ENCODE assay signal across 8 mouse cellular contexts in the genomic region with DNA sequence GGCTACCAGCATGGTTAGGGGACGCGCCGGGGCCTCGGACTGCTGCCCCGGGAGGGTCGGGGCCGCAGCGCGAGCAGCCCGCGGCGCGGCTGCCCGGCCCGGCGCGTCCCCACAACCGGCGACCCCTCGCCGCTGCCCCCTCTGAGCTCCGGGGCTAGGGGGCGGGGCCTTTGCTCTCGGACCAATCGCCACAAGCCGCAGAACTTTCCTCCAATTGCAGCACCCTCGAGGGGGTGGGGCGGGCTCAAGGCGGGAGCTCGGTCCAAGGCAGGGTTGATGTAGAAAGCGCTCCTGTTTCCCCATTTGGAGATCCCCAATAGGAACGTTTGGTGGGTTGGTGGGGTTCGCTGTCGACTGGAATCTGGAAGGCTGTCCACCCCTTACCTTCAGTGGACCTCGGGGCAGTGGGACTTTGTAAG. TPM values are rescaled to one million over a fixed set of nuclear protein-coding genes. Genes with fewer than 3 reads are reported as not detected.
DNase-seq lines count a peak whose midpoint lies in the region; TF ChIP-seq lines count a peak whose summit lies in the region.

TSS of gene Metrn (minus strand) at position 186 of the 419 bp plus-strand sequence.

- H3K4me3 ChIP-seq in cerebellum, adult 2 months (replicated peaks; ENCODE audit: insufficient read depth, low read depth, low read length): peak within 1 kb of the TSS; percentile 42
- H3K4me3 ChIP-seq in hindbrain, embryonic 10.5 days: peak within 1 kb of the TSS; percentile 86

- H3K36me3 ChIP-seq in hindbrain, embryonic 10.5 days: peaks cover 26% of the 10 kb centered on the region

- no peaks in the 10 kb centered on the region for H3K9me3 ChIP-seq in hindbrain, embryonic 10.5 days

- H3K4me1 ChIP-seq in cerebellum, adult 2 months (ENCODE audit: control insufficient read depth, insufficient read depth, low read length): peaks cover 8% of the 10 kb centered on the region
- H3K4me1 ChIP-seq in hindbrain, embryonic 10.5 days (replicated peaks): peaks cover 63% of the 10 kb centered on the region

- WGBS in cerebellum, adult 2 months: under 1% methylated on average over 35 of the region's 35 CpGs
- WGBS in hindbrain, embryonic 10.5 days: under 1% methylated on average over 35 of the region's 35 CpGs

- DNase-seq in MN1 (ENCODE audit: low spot score): peak; percentile 88
- peak in 1 of 2 experiments; percentile 70 for DNase-seq in cerebellum, adult 2 months
- peak; percentile 85 for DNase-seq in forelimb bud, embryonic 11.5 days (ENCODE audit: low read depth, low spot score)
- peak; percentile 94 for DNase-seq in hindbrain, embryonic 10.5 days (ENCODE audit: low spot score)
- peak; percentile 79 to 87 for DNase-seq in layer of hippocampus, postnatal 10 days (ENCODE audit: low spot score in 2 of 2)
- DNase-seq in lung, postnatal 14 days: peak; percentile 86
- DNase-seq in ovary, postnatal 14 days (ENCODE audit: low spot score): peak; percentile 80
- peak; percentile 91 to 93 for DNase-seq in thymus, postnatal 36 days

- no peak for TF ChIP-seq POLR2A in cerebellum, adult 2 months (IDR thresholded peaks at IDR 0.05; ENCODE audit: borderline replicate concordance, insufficient read depth, low read length)

- no peak for TF ChIP-seq CTCF in cerebellum, adult 2 months (IDR thresholded peaks at IDR 0.05; ENCODE audit: borderline replicate concordance, insufficient read depth, low read depth, low read length)

- H3K27me3 ChIP-seq in cerebellum, adult 2 months (ENCODE audit: control insufficient read depth, insufficient read depth, low read length): no peaks in the 10 kb centered on the region
- peaks cover 5% of the 10 kb centered on the region; the same call in 1 of the 2 replicates for H3K27me3 ChIP-seq in hindbrain, embryonic 10.5 days (ENCODE audit: insufficient read depth, poor library complexity, severe bottlenecking)

- peak within 1 kb of the TSS; percentile 9; the same call in 1 of the 2 replicates for H3K27ac ChIP-seq in cerebellum, adult 2 months (ENCODE audit: insufficient read depth, low read length)
- H3K27ac ChIP-seq in hindbrain, embryonic 10.5 days: peak within 1 kb of the TSS; percentile 95

RNA-seq across cellular contexts. Expression of gene Metrn, which starts in this region (rescaled TPM):
- polyA plus RNA-seq in cerebellum, adult 2 months (2012; rRNA removed): 534 and 542 TPM in 2 replicates
- polyA plus RNA-seq in hindbrain, embryonic 10.5 days (2016; fragmentation: Nextera tagmentation; extraction: Ambion mirVana): 174 and 193 TPM in 2 replicates
- 10 to 100 TPM; 51.2 to 65.8 TPM for total RNA-seq in layer of hippocampus, postnatal 10 days (2021)
